Mouse (Mus musculus) erythroid progenitor cell, adult 5-6 weeks (primary cell): ENCODE results near the gene Map1b. TPM values are rescaled to one million over a fixed set of nuclear protein-coding genes. Genes with fewer than 3 reads are reported as not detected.
A peak's percentile ranks its signal among the peaks of the same experiment; 100 is the strongest.

ENCODE experiments used
- ATAC-seq: replicated peaks from 2 replicates; pipeline ENCODE4 v1.8.0; 2016; ENCODE audit warnings: moderate number of reproducible peaks, mild to moderate bottlenecking, moderate TSS enrichment, inconsistent platforms; ENCODE audit not compliant: poor library complexity, low FRiP score, severe bottlenecking
- total RNA-seq, 2 experiments: library from RNA; stranded (forward) in 1 of 2; stranded (reverse) in 1 of 2; fragments of 150-400 nt in 1 of 2; fragments of 186-747, 209-891 nt in 1 of 2; gene quantifications; 2 replicates each; pipeline versions ENCODE4 v1.2.3 to v1.2.4; 2015 to 2017; ENCODE audit warnings: low replicate concordance in 2 of 2

Map1b gene
- total RNA-seq, 2 experiments from 2014 or later = not detected

GRCm38 (mm10) chr13:99377055-99377454, 139.3 kb downstream of the Map1b start:
- no peak for ATAC-seq

DNA sequence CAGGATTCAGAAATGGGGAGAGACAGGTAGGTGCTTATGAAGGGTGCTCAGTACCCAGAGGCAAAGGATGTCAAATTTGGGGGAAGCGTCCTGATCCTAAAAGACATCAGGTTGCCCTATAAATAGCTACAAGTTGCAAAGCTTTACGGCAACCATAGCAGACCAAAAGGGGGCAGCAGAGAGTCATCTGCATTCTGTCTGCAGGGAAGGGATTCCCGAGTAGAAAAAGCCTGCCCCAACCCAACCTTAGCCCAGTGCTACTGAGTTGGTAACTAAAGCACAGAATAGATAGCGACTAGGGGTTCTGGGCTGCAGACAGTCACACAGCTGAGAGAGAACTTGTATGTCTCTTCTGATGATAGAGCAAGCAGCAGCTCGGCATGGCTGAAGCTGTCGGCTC, 140.8 kb downstream of the Map1b start:
- ATAC-seq = peak; percentile 52; the same call in 1 of the 2 replicates

- ATAC-seq = no peak
Measured at GRCm38 (mm10) chr13:99374191-99374590, 142.1 kb downstream of the Map1b start.

- ATAC-seq = no peak
Measured at GRCm38 (mm10) chr13:99373684-99374083, 142.7 kb downstream of the Map1b start.

Other genes starting within 250 kb of the Map1b start
- gene Ptcd2, start 171.8 kb downstream of the Map1b start, total RNA-seq (2015; ENCODE audit: low replicate concordance) = 6.5 and 8.4 TPM in 2 replicates
- 7.0 and 13.6 TPM in 2 replicates for gene Ptcd2, start 171.8 kb downstream of the Map1b start, total RNA-seq (2017; ENCODE audit: low replicate concordance)
- 1.8 TPM in 1 of 2 replicates, not detected in the other for gene Mrps27, start 171.8 kb downstream of the Map1b start, total RNA-seq (2015; ENCODE audit: low replicate concordance)
- gene Mrps27, start 171.8 kb downstream of the Map1b start, total RNA-seq (2017; ENCODE audit: low replicate concordance) = 1.0 and 1.7 TPM in 2 replicates